Mouse (Mus musculus) midbrain, embryonic 14.5 days (tissue): Measurements from ENCODE around the gene Wdr62. TPM values are rescaled to one million over a fixed set of nuclear protein-coding genes. Genes with fewer than 3 reads are reported as not detected.
"Not testable (repeated sequence)": the region's sequence is repeated elsewhere in the genome, so short reads cannot be mapped to it uniquely, and the experiment has no call there.

ENCODE experiments used
- ATAC-seq: fragments of 200-750 bp; cut with Nextera tagmentation; 2 replicates; pipeline ENCODE4 v1.8.0; 2017; ENCODE audit warnings: moderate number of reproducible peaks, moderate library complexity; ENCODE audit not compliant: low FRiP score, low TSS enrichment
- DNase-seq: peaks from one replicate; pipeline ENCODE4 v3.0.0-alpha.2; 2015
- H3K27ac ChIP-seq: fragments of 300-500 bp; sonication (generic); replicated peaks from 2 replicates; pipeline ENCODE4 v1.5.1; 2014; ENCODE audit warnings: mild to moderate bottlenecking, low read depth, low read length, moderate library complexity
- H3K27me3 ChIP-seq: fragments of 300-500 bp; sonication (generic); 2 replicates; pipeline ENCODE4 v1.6.1; 2014; ENCODE audit warnings: low read length, control low read depth, mixed read lengths; ENCODE audit not compliant: control insufficient read depth, insufficient read depth
- H3K36me3 ChIP-seq: fragments of 300-500 bp; sonication (generic); 2 replicates; pipeline ENCODE4 v1.6.1; 2014; ENCODE audit warnings: low read length, control low read depth; ENCODE audit not compliant: control insufficient read depth, insufficient read depth
- H3K4me1 ChIP-seq: fragments of 300-500 bp; sonication (generic); 2 replicates; pipeline ENCODE4 v1.6.1; 2014; ENCODE audit warnings: mild to moderate bottlenecking, antibody characterized with exemption, low read length, control low read depth; ENCODE audit not compliant: control insufficient read depth, insufficient read depth
- H3K4me2 ChIP-seq: fragments of 300-500 bp; sonication (generic); 2 replicates; pipeline ENCODE4 v1.6.1; 2014; ENCODE audit warnings: mild to moderate bottlenecking, low read length, moderate library complexity
- H3K4me3 ChIP-seq: fragments of 300-500 bp; sonication (generic); replicated peaks from 2 replicates; pipeline ENCODE4 v1.5.1; 2014; ENCODE audit warnings: low read depth, low read length
- H3K9ac ChIP-seq: fragments of 300-500 bp; sonication (generic); replicated peaks from 2 replicates; pipeline ENCODE4 v1.6.1; 2014; ENCODE audit warnings: mild to moderate bottlenecking, low read length, moderate library complexity
- H3K9me3 ChIP-seq: fragments of 300-500 bp; sonication (generic); 2 replicates; pipeline ENCODE4 v1.6.1; 2016; ENCODE audit warnings: low read length, control low read depth, mixed read lengths; ENCODE audit not compliant: control insufficient read depth
- WGBS: fragments of 180-500 bp; shearing (Covaris S2); extraction: QIAGEN DNeasy Blood & Tissue Kit; methylation state at CpG from one replicate; pipeline ENCODE4 v1.1.7; 2014; 5-methylcytosine and 5-hydroxymethylcytosine counted together
- polyA plus RNA-seq: library from polyadenylated mRNA; unstranded; fragments of >200 nt; fragmentation: Nextera tagmentation; extraction: Ambion mirVana; gene quantifications from 2 replicates; pipeline ENCODE4 v1.2.1, GENCODE M21; 2014

The Wdr62 gene
- polyA plus RNA-seq, 1 experiment from 2014 or later = 5.0 TPM

DNA sequence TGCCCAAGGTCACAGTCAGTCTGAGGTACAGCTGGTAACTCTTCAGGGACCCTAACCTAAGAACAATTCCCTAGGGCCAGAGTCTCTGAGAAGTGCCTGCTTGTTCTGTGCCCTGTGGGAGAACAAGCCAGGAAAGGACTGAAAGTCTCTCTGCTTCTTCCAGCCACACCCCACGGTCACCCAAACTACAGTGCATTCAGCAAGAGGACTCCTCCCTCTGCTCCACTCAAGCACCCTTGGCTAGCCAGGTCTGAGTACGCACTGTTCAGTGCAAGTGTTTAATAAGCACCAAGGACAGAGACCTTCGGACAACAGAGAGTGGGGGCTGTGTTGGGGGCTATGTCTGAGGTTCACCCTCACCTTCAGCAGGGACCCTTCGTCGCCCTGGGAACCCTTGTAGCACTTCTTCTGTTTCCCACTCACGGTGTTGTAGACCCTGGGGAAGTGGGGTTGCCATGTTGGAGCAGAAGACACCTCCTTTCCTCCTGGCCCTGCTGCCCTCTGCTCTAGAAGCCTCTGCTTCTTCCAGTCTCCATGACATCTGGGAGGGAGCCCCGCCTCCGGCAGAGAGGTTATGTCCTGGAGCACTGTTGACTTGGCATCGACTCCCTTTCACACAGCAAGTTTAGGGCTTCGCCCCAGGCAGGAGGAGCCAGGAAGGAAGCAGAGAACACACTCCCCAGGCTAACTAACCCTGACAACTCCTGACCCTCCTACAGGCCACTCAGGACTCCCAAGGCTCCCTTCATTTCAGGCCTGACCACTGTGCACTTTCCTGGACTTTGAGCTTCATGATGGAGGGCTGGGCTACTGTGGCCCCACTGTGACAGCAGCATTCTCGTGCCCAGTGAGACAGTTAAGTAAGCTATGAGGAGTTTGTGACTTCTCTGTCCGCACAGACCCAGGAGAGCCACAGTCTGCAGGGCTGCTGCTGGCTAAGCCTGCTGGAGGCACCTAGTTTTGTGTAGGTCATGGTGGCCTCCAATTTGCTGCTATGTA lies 28.0 kb downstream of the Wdr62 start:
- Histone ChIP-seq H3K27me3 (no peaks in the 10 kb centered on the region), H3K9ac (no peak overlapping the region), H3K36me3 (0 out of 2 replicates have a peak, but pooled peaks cover 2% of the 10 kb centered on the region), H3K27ac (no peak overlapping the region), H3K9me3 (no peaks in the 10 kb centered on the region), H3K4me1 (no peaks in the 10 kb centered on the region), H3K4me2 (no peak overlapping the region), H3K4me3 (no peak overlapping the region)
- DNase-seq (no peak), ATAC-seq (no peak)
- whole genome bisulfite sequencing = 89% methylated on average over 12 of the region's 12 CpGs

GRCm38 (mm10) chr7:30237374-30237773 lies 42.8 kb downstream of the Wdr62 start:
- ATAC-seq, DNase-seq, H3K9ac ChIP-seq, H3K27me3 ChIP-seq, H3K27ac ChIP-seq, H3K4me2 ChIP-seq, H3K9me3 ChIP-seq, H3K4me3 ChIP-seq: not testable (repeated sequence)
- peaks cover 30% of the 10 kb centered on the region for H3K36me3 ChIP-seq
- H3K4me1 ChIP-seq = peaks cover 11% of the 10 kb centered on the region
- 81% methylated on average over 3 of the region's 3 CpGs for WGBS

DNA sequence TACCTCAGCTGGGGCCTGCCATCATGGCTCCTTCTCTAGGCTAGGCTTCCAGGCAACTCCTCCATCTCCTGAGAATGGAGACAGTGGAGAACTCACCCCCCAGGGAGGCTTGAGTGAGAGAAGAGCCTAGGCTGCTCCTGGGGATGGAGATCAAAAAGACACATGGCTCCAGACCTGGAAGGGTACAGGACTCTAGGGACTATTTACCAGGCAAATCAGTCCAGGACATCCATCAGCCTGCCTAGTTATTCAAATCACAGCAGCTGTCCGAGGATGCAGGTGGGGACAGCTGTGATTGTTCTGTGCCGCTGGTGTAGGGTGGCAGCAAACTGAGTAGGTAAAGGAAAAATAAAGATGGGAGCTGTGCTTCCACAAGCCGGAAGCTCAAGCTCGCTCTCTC lies 44.6 kb downstream of the Wdr62 start, which contains the start of gene Ovol3:
Ovol3 (minus strand) TSS at position 101 of the 400 bp plus-strand sequence.
- Histone ChIP-seq H3K27ac (no peak within 1 kb of the TSS), H3K27me3 (no peaks in the 10 kb centered on the region), H3K9me3 (no peaks in the 10 kb centered on the region), H3K4me1 (peaks cover 16% of the 10 kb centered on the region), H3K9ac (no peak within 1 kb of the TSS), H3K36me3 (peaks cover 26% of the 10 kb centered on the region), H3K4me3 (no peak within 1 kb of the TSS), H3K4me2 (no peak within 1 kb of the TSS)
- WGBS = 84% methylated on average over 4 of the region's 4 CpGs
- no peak for DNase-seq
- no peak for ATAC-seq

GRCm38 (mm10) chr7:30235091-30235490 lies 45.1 kb downstream of the Wdr62 start:
- Histone ChIP-seq H3K4me3 (no peak overlapping the region), H3K4me1 (peaks cover 19% of the 10 kb centered on the region), H3K36me3 (peaks cover 29% of the 10 kb centered on the region), H3K9ac (no peak overlapping the region), H3K4me2 (no peak overlapping the region), H3K9me3 (no peaks in the 10 kb centered on the region), H3K27ac (no peak overlapping the region), H3K27me3 (no peaks in the 10 kb centered on the region)
- DNase-seq = no peak
- 92% methylated on average over 8 of the region's 8 CpGs for WGBS
- ATAC-seq = no peak

- no peak for ATAC-seq
Observed at GRCm38 (mm10) chr7:30234276-30234858, 45.9 kb downstream of the Wdr62 start.

GRCm38 (mm10) chr7:30233387-30233786 lies 46.8 kb downstream of the Wdr62 start:
- peaks cover 19% of the 10 kb centered on the region for H3K4me1 ChIP-seq
- ATAC-seq (no peak), DNase-seq (no peak)
- H3K4me3 ChIP-seq = no peak overlapping the region
- no peaks in the 10 kb centered on the region for H3K27me3 ChIP-seq
- H3K4me2 ChIP-seq = peak overlapping the region; percentile 69; the same call in 1 of the 2 replicates
- no peaks in the 10 kb centered on the region for H3K9me3 ChIP-seq
- WGBS = 92% methylated on average over 20 of the region's 20 CpGs
- peaks cover 30% of the 10 kb centered on the region for H3K36me3 ChIP-seq
- no peak overlapping the region for H3K9ac ChIP-seq
- no peak overlapping the region for H3K27ac ChIP-seq

More at GRCm38 (mm10) chr7:30234276-30234858, 45.9 kb downstream of the Wdr62 start:
- no peak overlapping the region for H3K27ac ChIP-seq
- peaks cover 19% of the 10 kb centered on the region for H3K4me1 ChIP-seq
- WGBS = 96% methylated on average over 15 of the region's 15 CpGs
- H3K4me3 ChIP-seq = no peak overlapping the region
- no peaks in the 10 kb centered on the region for H3K27me3 ChIP-seq
- H3K9ac ChIP-seq = no peak overlapping the region
- H3K36me3 ChIP-seq = peaks cover 29% of the 10 kb centered on the region
- H3K4me2 ChIP-seq = no peak overlapping the region
- no peak for DNase-seq
- H3K9me3 ChIP-seq = no peaks in the 10 kb centered on the region

- H3K4me3 ChIP-seq = peak overlapping the region; percentile 73
- peaks cover 37% of the 10 kb centered on the region for H3K36me3 ChIP-seq
- peak overlapping the region; percentile 94 for H3K27ac ChIP-seq
- H3K9me3 ChIP-seq = no peaks in the 10 kb centered on the region
- whole genome bisulfite sequencing = 5% methylated on average over 24 of the region's 24 CpGs
- no peaks in the 10 kb centered on the region for H3K27me3 ChIP-seq
- peak overlapping the region; percentile 69 for H3K4me2 ChIP-seq
- ATAC-seq (no peak; the same call in 1 of the 2 replicates), DNase-seq (peak; percentile 62)
- peaks cover 19% of the 10 kb centered on the region for H3K4me1 ChIP-seq
- peak overlapping the region; percentile 74 for H3K9ac ChIP-seq
Observed at GRCm38 (mm10) chr7:30232631-30233148, 47.5 kb downstream of the Wdr62 start.

DNA sequence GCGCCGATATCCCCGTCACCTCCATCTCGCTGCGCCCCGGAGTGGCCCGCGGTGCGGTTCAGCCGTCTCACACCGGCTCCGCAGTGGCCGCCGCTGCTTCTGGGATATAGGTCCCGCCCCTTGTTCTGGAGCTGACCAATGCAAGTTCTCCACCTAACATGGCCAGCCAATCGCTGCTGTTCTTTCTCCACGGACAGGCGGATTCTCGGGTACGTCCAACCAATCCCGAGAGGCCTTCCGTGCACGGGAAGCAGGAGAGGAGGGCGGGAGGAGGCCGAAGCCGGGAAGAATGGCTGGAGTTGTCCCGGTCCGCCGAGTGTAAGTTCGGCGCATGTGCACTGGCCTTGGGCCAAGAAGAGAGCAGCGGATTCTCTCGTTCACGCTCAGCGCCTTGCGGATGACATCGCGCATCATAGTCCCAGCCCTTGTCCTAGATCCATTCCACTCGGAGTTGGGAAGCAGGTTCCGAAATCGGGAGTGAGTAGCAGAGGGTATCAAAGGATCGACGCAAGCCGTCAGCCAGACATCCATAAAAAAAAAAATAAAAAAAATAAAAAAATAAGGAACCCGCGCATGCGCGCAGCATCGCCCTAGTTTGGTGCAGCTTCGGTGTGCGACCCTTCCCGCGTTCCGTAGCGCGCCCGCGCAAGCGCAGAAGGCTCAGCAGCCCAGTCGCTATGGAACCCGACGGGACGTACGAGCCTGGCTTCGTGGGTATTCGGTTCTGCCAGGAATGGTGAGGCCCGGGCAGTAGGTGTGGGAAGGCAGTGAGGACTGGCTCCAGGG lies 48.4 kb downstream of the Wdr62 start, which contains the start of the genes Polr2i and Tbcb:
Polr2i (plus strand) TSS at position 280 of the 786 bp plus-strand sequence.
Tbcb (minus strand) TSS at position 604 of the 786 bp plus-strand sequence.
- Histone ChIP-seq H3K4me1 (peaks cover 19% of the 10 kb centered on the region), H3K27ac (peak within 1 kb of the TSS; percentile 94), H3K4me2 (peak within 1 kb of the TSS; percentile 74), H3K36me3 (peaks cover 45% of the 10 kb centered on the region), H3K27me3 (no peaks in the 10 kb centered on the region), H3K4me3 (peak within 1 kb of the TSS; percentile 73), H3K9me3 (no peaks in the 10 kb centered on the region), H3K9ac (peak within 1 kb of the TSS; percentile 74)
- under 1% methylated on average over 67 of the region's 67 CpGs for WGBS
- DNase-seq = peak; percentile 99
- ATAC-seq = peak; percentile 94
